9 mouse cellular contexts compared by ENCODE assay signal in genomic region chr12:52381161-52381967, GRCm38 (mm10).
A peak's percentile ranks its signal among the peaks of the same experiment; 100 is the strongest.
DNase-seq lines count a peak whose midpoint lies in the region; ATAC-seq lines count a peak whose summit lies in the region.
"Had no signal": no experiment of that assay in that cellular context is flagged by ENCODE, and none has a peak within 500 bp of the region (broad histone marks: within the 10 kb centered on the region; RNA-seq: fewer than 3 reads in every experiment).

No protein-coding gene starts in this region.

- H3K27me3 ChIP-seq in forebrain, embryonic 15.5 days: no peaks in the 10 kb centered on the region
- H3K27me3 ChIP-seq in midbrain, embryonic 10.5 days (ENCODE audit: low read depth, poor library complexity, severe bottlenecking): 0 out of 2 replicates have a peak, but pooled peaks cover 5% of the 10 kb centered on the region

- no peak overlapping the region for H3K4me3 ChIP-seq in forebrain, embryonic 15.5 days
- H3K4me3 ChIP-seq in midbrain, embryonic 10.5 days: no peak overlapping the region

- peak; percentile 84 for ATAC-seq in forebrain, embryonic 15.5 days (replicated peaks)
- no peak for ATAC-seq in inflammation-experienced regulatory T-cells, adult 6 months

- no peak overlapping the region for H3K9ac ChIP-seq in forebrain, embryonic 15.5 days (replicated peaks)

- WGBS in forebrain, embryonic 15.5 days: 47% methylated on average over 18 of the region's 18 CpGs
- WGBS in midbrain, embryonic 10.5 days: 49% methylated on average over 18 of the region's 18 CpGs

- H3K27ac ChIP-seq in forebrain, embryonic 15.5 days (replicated peaks): no peak overlapping the region
- peak overlapping the region; percentile 71 for H3K27ac ChIP-seq in midbrain, embryonic 10.5 days (replicated peaks)

- no peaks in the 10 kb centered on the region for H3K36me3 ChIP-seq in forebrain, embryonic 15.5 days
- no peaks in the 10 kb centered on the region for H3K36me3 ChIP-seq in midbrain, embryonic 10.5 days

- H3K9me3 ChIP-seq in forebrain, embryonic 15.5 days: no peaks in the 10 kb centered on the region
- H3K9me3 ChIP-seq in midbrain, embryonic 10.5 days (replicated peaks): no peaks in the 10 kb centered on the region

- no peak overlapping the region for H3K4me2 ChIP-seq in forebrain, embryonic 15.5 days (replicated peaks)

- intact Hi-C loops in heart, postnatal 25 days (cut with DNase I): no loop called here

- peaks cover 17% of the 10 kb centered on the region for H3K4me1 ChIP-seq in forebrain, embryonic 15.5 days
- H3K4me1 ChIP-seq in midbrain, embryonic 10.5 days: peaks cover 28% of the 10 kb centered on the region

- peak; percentile 23 for DNase-seq in heart, adult 11 months
- no peak for DNase-seq in heart, postnatal 25 days (ENCODE audit: low spot score)
- peak; percentile 85 for DNase-seq in ES-CJ7 (ENCODE audit: low read depth, low spot score)
- peak; percentile 67 for DNase-seq in midbrain, embryonic 10.5 days (ENCODE audit: low spot score)
- DNase-seq in cerebellum, postnatal 4 days (ENCODE audit: low spot score in 2 of 2): no peak
- no peak for DNase-seq in heart, postnatal 4 days
- DNase-seq: adrenal gland, postnatal 36 days had no signal

Comparison
In these comparisons a context has a peak if more than half of its experiments do, and no peak if none do; other contexts are left out.
1. DNase-seq: peak in heart, adult 11 months (single experiment), ES-CJ7 (single experiment) and midbrain, embryonic 10.5 days (single experiment); none in heart, postnatal 25 days (single experiment), cerebellum, postnatal 4 days (0 of 2) and heart, postnatal 4 days (single experiment).